Mouse (Mus musculus): ENCODE data around the gene Syce1. TPM values are rescaled to one million over a fixed set of nuclear protein-coding genes. Genes with fewer than 3 reads are reported as not detected.
"Not testable (repeated sequence)": the region's sequence is repeated elsewhere in the genome, so short reads cannot be mapped to it uniquely, and the experiment has no call there.

Gene Syce1
- polyA plus RNA-seq, 3 experiments from 2014 or later: not detected

GRCm38 (mm10) chr7:140765888-140766739 lies 21.5 kb downstream of the Syce1 start:
- no peak for ATAC-seq

DNA sequence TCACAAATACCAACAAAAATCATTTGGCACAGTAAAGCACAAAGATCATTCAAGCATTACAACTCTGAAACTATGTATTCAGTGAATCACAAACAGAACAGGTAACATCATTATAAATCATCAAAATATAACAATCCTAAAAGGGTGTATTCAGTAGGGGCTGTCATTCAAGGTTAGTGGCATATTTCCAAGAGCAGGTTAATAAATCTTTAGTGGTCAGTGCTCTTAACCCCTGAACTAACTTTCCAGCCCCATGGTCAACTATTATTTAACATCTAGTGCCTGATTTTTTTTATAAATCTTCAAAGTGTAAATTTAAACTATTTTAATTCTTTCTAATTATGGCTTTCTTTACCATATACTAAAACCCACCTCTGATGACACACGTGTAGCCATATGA lies 22.3 kb downstream of the Syce1 start:
- not testable (repeated sequence) for ATAC-seq

DNA sequence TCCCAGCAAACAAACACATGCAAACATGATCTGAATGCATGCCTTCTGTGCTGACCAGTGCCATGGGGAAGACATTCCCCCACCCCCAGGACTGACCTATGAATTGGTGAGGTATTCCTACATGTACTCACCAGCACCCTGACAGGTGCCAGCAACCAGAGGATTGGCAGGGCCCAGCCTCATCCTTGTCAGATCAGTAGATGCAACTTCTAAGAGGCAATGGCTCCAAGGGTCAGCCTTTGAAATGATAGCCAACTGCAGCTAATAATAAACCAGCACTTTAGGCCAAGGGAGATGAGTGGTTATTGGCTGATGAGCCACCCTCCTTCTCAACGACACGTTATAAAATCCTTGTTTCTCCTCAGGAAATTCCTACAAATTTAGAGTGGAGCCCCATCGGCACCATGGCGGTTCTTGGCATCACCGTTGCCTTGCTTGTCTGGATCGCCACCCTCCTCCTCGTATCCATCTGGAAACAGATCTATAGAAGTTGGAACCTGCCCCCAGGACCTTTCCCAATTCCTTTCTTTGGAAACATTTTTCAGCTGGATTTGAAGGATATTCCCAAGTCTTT lies 24.1 kb downstream of the Syce1 start, which contains the start of gene Cyp2e1:
Gene Cyp2e1, plus strand, starts transcription at position 293 of the 574 bp plus-strand sequence.
- ATAC-seq: no peak

DNA sequence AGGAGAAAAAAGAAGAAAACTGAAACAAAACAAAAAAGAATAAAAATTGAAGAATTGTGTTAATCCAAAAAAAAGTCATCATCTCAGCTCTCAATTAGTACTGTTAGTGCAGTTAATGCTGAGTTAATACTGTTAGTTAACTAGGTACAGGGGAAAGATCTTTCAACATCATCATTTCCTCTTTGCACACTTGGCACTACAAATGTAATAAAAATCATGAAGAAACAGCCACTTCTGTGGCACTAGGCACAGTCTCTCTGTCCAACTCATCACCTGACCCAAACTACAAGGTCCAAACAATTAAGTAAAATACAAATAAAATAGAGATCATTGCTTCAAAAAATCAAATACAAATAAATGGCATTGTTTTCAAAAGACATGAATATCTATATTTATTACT lies 27.0 kb downstream of the Syce1 start:
- no peak for ATAC-seq

GRCm38 (mm10) chr7:140756151-140756854 lies 31.3 kb downstream of the Syce1 start:
- ATAC-seq: no peak

DNA sequence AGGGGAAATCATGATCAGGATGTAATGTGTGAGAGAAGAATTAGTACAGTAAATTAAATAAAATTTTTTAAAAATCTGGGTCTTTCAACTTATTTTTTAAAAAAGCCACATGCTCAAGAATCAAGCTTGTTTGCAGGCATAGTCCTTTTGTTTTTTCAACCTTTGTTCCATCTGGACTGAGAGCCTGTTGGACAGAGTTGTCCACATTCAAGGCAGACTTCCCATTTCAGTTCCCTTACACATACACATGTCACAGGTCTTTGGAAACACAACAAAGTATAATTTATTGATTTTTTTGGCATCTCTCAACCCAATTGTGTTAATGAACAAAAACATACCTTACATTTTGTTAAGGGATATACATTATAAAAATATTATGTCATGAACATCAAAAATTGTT lies 33.1 kb downstream of the Syce1 start:
- ATAC-seq: no peak

DNA sequence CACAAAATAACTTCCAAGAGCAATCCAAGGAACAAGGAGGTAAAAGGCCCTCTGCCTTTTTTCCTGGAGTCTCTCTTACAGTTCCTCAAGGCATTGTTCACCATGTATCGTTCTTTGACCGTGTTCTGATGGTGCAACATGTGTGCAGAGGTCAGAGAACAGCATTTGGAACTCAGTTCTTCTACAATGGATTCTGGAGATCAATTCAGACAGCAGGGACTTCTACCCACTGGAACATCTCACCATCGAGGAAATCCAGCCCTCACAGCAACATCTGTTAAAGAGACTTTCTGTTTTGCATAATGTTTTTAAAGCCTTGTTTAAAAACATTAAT lies 38.9 kb downstream of the Syce1 start:
- ATAC-seq: no peak

DNA sequence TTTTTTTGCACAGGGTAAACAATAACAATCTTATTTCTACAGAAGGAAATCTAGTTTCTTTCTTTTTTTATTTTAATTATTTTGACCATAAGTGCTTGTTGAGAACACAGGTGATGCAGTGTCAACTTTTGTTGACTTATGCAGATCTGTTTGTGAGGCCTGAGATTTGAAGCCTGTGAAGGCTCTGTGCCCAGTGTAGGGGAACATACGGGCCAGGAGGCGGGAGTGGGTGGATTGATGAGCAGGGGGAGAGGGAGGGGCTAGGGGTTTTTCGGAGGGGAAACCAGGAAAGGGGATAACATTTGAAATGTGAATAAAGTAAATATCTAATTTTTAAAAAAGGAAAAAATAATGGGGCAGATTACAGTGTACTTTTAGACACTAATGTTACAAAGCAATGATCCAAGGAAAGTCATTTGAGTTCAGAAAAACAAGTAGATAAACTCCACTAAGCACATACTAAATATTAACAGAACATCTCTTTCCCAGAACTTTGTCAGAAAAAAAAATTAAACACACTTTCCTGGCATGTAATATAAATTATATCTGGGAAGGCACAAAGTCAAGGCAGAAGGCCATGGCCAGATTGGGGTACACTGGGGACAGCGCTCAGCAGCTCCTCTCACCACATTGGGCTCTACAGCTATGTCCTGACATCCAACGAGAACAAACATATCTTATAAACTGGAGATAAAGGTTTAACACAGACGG lies 39.4 kb downstream of the Syce1 start:
- ATAC-seq: no peak

- ATAC-seq: no peak
Measured at GRCm38 (mm10) chr7:140747402-140747801, 40.2 kb downstream of the Syce1 start.

DNA sequence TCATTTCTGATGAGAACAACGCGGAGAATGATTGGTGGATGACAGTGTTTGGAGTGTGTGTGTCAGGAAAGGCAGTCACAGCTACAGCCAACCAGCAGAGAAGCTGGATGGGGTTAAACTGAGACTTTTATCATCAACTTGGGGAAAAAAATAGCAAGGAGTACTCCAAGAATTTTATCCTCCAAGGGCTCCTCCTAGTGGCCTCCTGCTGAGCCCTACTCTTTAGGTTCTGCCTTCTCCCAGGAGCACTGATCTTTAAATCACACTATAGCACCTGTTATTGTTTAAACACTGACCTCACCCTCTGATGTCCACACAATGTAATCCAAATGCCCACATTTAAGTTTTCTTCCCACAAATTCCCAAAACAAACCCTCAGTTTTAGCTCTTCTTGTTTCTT lies 54.5 kb downstream of the Syce1 start:
- no peak for ATAC-seq

Other genes starting within 250 kb of the Syce1 start
- gene Olfr538, start 220.0 kb downstream of the Syce1 start, polyA plus RNA-seq (2017; shearing (Covaris generic)): not detected
- under 1 TPM in 1 of 3 experiments, not detected in 2; 0.08 TPM for gene Olfr46, start 186.6 kb downstream of the Syce1 start, polyA plus RNA-seq (2017; shearing (Covaris generic))
- not detected for gene Olfr61, start 158.9 kb downstream of the Syce1 start, polyA plus RNA-seq (2017; shearing (Covaris generic))
- not detected for gene Olfr53, start 141.4 kb downstream of the Syce1 start, polyA plus RNA-seq (2017; shearing (Covaris generic))
- under 1 TPM in 1 of 3 experiments, not detected in 2; 0.05 TPM for gene Olfr539, start 127.9 kb downstream of the Syce1 start, polyA plus RNA-seq (2017; shearing (Covaris generic))
- under 1 TPM in 1 of 3 experiments, not detected in 2; 0.05 TPM for gene Olfr45, start 105.9 kb downstream of the Syce1 start, polyA plus RNA-seq (2017; shearing (Covaris generic))
- gene Olfr541, start 90.6 kb downstream of the Syce1 start, polyA plus RNA-seq (2017; shearing (Covaris generic)): not detected
- not detected for gene Cyp2e1, start 24.1 kb downstream of the Syce1 start, polyA plus RNA-seq (2017; shearing (Covaris generic))
- gene Zfp941, start 34.3 kb upstream of the Syce1 start, polyA plus RNA-seq (2017; shearing (Covaris generic)): under 1 TPM in 2 of 3 experiments, not detected in 1; 0.40 TPM
- gene Urah, start 47.2 kb upstream of the Syce1 start, polyA plus RNA-seq (2017; shearing (Covaris generic)): not detected
- gene Scgb1c1, start 57.7 kb upstream of the Syce1 start, polyA plus RNA-seq (2017; shearing (Covaris generic)): not detected
- gene Odf3, start 60.0 kb upstream of the Syce1 start, polyA plus RNA-seq (2017; shearing (Covaris generic)): not detected
- gene Gm45785, start 68.5 kb upstream of the Syce1 start, polyA plus RNA-seq (2017; shearing (Covaris generic)): not detected
- 10 to 100 TPM; 57.0 to 69.1 (median 66.3) TPM for gene Ric8a, start 69.1 kb upstream of the Syce1 start, polyA plus RNA-seq (2017; shearing (Covaris generic))
- 10 to 100 TPM; 43.0 to 59.7 (median 53.0) TPM for gene Bet1l, start 69.7 kb upstream of the Syce1 start, polyA plus RNA-seq (2017; shearing (Covaris generic))
- 100 to 1,000 TPM in 2 of 3 experiments, 10 to 100 TPM in 1; 98.5 to 206 (median 105) TPM for gene Psmd13, start 94.1 kb upstream of the Syce1 start, polyA plus RNA-seq (2017; shearing (Covaris generic))
- gene Sirt3, start 94.5 kb upstream of the Syce1 start, polyA plus RNA-seq (2017; shearing (Covaris generic)): 10 to 100 TPM in 2 of 3 experiments, 1 to 10 TPM in 1; 9.1 to 10.8 (median 10.6) TPM
- gene Cox8b, start 112.6 kb upstream of the Syce1 start, polyA plus RNA-seq (2017; shearing (Covaris generic)): not detected
- gene Nlrp6, start 133.1 kb upstream of the Syce1 start, polyA plus RNA-seq (2017; shearing (Covaris generic)): not detected
- gene Pgghg, start 153.5 kb upstream of the Syce1 start, polyA plus RNA-seq (2017; shearing (Covaris generic)): 10 to 100 TPM; 16.6 to 22.5 (median 18.2) TPM
- under 1 TPM in 1 of 3 experiments, not detected in 2; 0.46 TPM for gene Ifitm5, start 162.4 kb upstream of the Syce1 start, polyA plus RNA-seq (2017; shearing (Covaris generic))
- not detected for gene Gm45717, start 168.1 kb upstream of the Syce1 start, polyA plus RNA-seq (2017; shearing (Covaris generic))
- gene Ifitm2, start 168.1 kb upstream of the Syce1 start, polyA plus RNA-seq (2017; shearing (Covaris generic)): 10 to 100 TPM; 60.0 to 93.0 (median 74.2) TPM
- gene Ifitm1, start 179.4 kb upstream of the Syce1 start, polyA plus RNA-seq (2017; shearing (Covaris generic)): 1 to 10 TPM in 1 of 3 experiments, under 1 TPM in 1, not detected in 1; 0.54 to 6.6 TPM
- gene Ifitm3, start 222.9 kb upstream of the Syce1 start, polyA plus RNA-seq (2017; shearing (Covaris generic)): 10 to 100 TPM in 1 of 3 experiments, 1 to 10 TPM in 2; 2.7 to 11.2 (median 3.0) TPM
- under 1 TPM in 1 of 3 experiments, not detected in 2; 0.94 TPM for gene Ifitm6, start 230.1 kb upstream of the Syce1 start, polyA plus RNA-seq (2017; shearing (Covaris generic))
- gene Gm17387, start 241.3 kb upstream of the Syce1 start, polyA plus RNA-seq (2017; shearing (Covaris generic)): not detected